Mouse (Mus musculus): ENCODE measurements around the gene Mdm2.

GRCm38 (mm10) chr10:117690770-117691296, 19.7 kb downstream of the Mdm2 start:
- TF ChIP-seq CTCF (IDR thresholded peaks at IDR 0.05; ENCODE audit: borderline replicate concordance, extremely low read depth, insufficient read depth, insufficient read length) (no peak), POLR2A (IDR thresholded peaks at IDR 0.05; ENCODE audit: borderline replicate concordance, extremely low read depth, insufficient read depth, insufficient read length, poor library complexity, severe bottlenecking) (no peak)
